Mouse (Mus musculus) stomach, embryonic 16.5 days (tissue): ENCODE data around the gene Soat1. TPM values are rescaled to one million over a fixed set of nuclear protein-coding genes. Genes with fewer than 3 reads are reported as not detected.

Experiments used
- ATAC-seq: fragments of 200-750 bp; cut with Nextera tagmentation; 2 replicates; pipeline ENCODE4 v1.8.0; 2017; ENCODE audit warnings: moderate number of reproducible peaks, moderate TSS enrichment; ENCODE audit not compliant: insufficient read depth, low FRiP score
- H3K27ac ChIP-seq: fragments of 300-500 bp; sonication (generic); 2 replicates; pipeline ENCODE4 v1.5.1; 2014; ENCODE audit warnings: low read length
- H3K27me3 ChIP-seq: fragments of 300-500 bp; sonication (generic); 2 replicates; pipeline ENCODE4 v1.6.1; 2014; ENCODE audit warnings: low read length, control low read depth, mixed read lengths; ENCODE audit not compliant: control insufficient read depth, insufficient read depth
- H3K36me3 ChIP-seq: fragments of 300-500 bp; sonication (generic); 2 replicates; pipeline ENCODE4 v1.6.1; 2014; ENCODE audit warnings: low read length; ENCODE audit not compliant: control insufficient read depth, insufficient read depth
- H3K4me1 ChIP-seq: fragments of 300-500 bp; sonication (generic); 2 replicates; pipeline ENCODE4 v1.6.1; 2014; ENCODE audit warnings: low read length, control low read depth, mixed read lengths; ENCODE audit not compliant: control insufficient read depth, insufficient read depth
- H3K4me2 ChIP-seq: fragments of 300-500 bp; sonication (generic); 2 replicates; pipeline ENCODE4 v1.6.1; 2014; ENCODE audit warnings: low read depth, low read length, mixed read lengths
- H3K4me3 ChIP-seq: fragments of 300-500 bp; sonication (generic); replicated peaks from 2 replicates; pipeline ENCODE4 v1.5.1; 2014; ENCODE audit warnings: mild to moderate bottlenecking, low read length
- H3K9ac ChIP-seq: fragments of 300-500 bp; sonication (generic); 2 replicates; pipeline ENCODE4 v1.6.1; 2014; ENCODE audit warnings: low read length
- H3K9me3 ChIP-seq: fragments of 300-500 bp; sonication (generic); replicated peaks from 2 replicates; pipeline ENCODE4 v1.6.1; 2016; ENCODE audit warnings: low read length, control low read depth; ENCODE audit not compliant: control insufficient read depth
- WGBS: fragments of 180-500 bp; shearing (Covaris S2); extraction: QIAGEN DNeasy Blood & Tissue Kit; methylation state at CpG from one replicate; pipeline ENCODE4 v1.1.7; 2014; 5-methylcytosine and 5-hydroxymethylcytosine counted together
- polyA plus RNA-seq: library from polyadenylated mRNA; unstranded; fragments of >200 nt; fragmentation: Nextera tagmentation; extraction: Ambion mirVana; gene quantifications from 2 replicates; pipeline ENCODE4 v1.2.1, GENCODE M21; 2015

Soat1 gene
- polyA plus RNA-seq, 1 experiment from 2014 or later, result 46.8 TPM

DNA sequence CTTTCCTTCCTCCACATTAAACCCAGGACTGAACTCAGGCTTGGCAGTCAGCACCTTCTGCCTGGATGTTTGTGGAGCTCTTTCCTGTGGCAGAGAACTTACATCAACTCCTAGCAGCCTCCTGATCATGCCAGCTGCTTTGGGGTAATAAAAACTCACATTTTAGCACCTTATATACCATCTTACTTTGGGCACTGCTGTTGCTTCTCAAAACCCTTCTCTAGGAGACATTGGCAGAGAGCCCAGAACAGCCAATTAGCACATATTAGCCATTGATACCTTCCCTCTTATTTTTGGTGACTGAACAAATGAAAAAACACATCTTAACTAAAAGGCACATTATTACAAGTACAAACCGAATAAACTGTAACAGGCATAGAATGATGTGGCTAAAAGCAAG is 29.1 kb downstream of the Soat1 start:
- Histone ChIP-seq H3K4me2 (no peak overlapping the region), H3K9me3 (no peaks in the 10 kb centered on the region), H3K27me3 (no peaks in the 10 kb centered on the region), H3K27ac (no peak overlapping the region), H3K4me3 (no peak overlapping the region), H3K9ac (no peak overlapping the region), H3K36me3 (peaks cover 5% of the 10 kb centered on the region; the same call in 1 of the 2 replicates), H3K4me1 (no peaks in the 10 kb centered on the region)
- 90% methylated on average over 1 of the region's 1 CpGs for WGBS
- no peak for ATAC-seq

- ATAC-seq, result no peak
- WGBS, result 81% methylated on average over 6 of the region's 6 CpGs
- H3K9me3 ChIP-seq, result no peaks in the 10 kb centered on the region
- H3K9ac ChIP-seq, result no peak overlapping the region
- no peaks in the 10 kb centered on the region for H3K4me1 ChIP-seq
- no peaks in the 10 kb centered on the region for H3K27me3 ChIP-seq
- H3K27ac ChIP-seq, result no peak overlapping the region
- H3K36me3 ChIP-seq, result peaks cover 13% of the 10 kb centered on the region; the same call in 1 of the 2 replicates
- H3K4me3 ChIP-seq, result no peak overlapping the region
- H3K4me2 ChIP-seq, result no peak overlapping the region
These were observed 31.4 kb downstream of the Soat1 start for GRCm38 (mm10) chr1:156442776-156443175.

GRCm38 (mm10) chr1:156442266-156442665 is 31.9 kb downstream of the Soat1 start:
- H3K4me2 ChIP-seq, result no peak overlapping the region
- no peak for ATAC-seq
- H3K36me3 ChIP-seq, result peaks cover 13% of the 10 kb centered on the region; the same call in 1 of the 2 replicates
- H3K9me3 ChIP-seq, result no peaks in the 10 kb centered on the region
- 91% methylated on average over 12 of the region's 12 CpGs for WGBS
- H3K4me1 ChIP-seq, result no peaks in the 10 kb centered on the region
- no peak overlapping the region for H3K9ac ChIP-seq
- no peaks in the 10 kb centered on the region for H3K27me3 ChIP-seq
- H3K27ac ChIP-seq, result no peak overlapping the region
- no peak overlapping the region for H3K4me3 ChIP-seq

GRCm38 (mm10) chr1:156437726-156438125 is 36.4 kb downstream of the Soat1 start:
- WGBS, result 87% methylated on average over 5 of the region's 5 CpGs
- no peak overlapping the region for H3K27ac ChIP-seq
- peaks cover 26% of the 10 kb centered on the region for H3K36me3 ChIP-seq
- H3K27me3 ChIP-seq, result no peaks in the 10 kb centered on the region
- H3K9me3 ChIP-seq, result no peaks in the 10 kb centered on the region
- H3K4me3 ChIP-seq, result no peak overlapping the region
- ATAC-seq, result no peak
- H3K4me1 ChIP-seq, result no peaks in the 10 kb centered on the region
- no peak overlapping the region for H3K4me2 ChIP-seq
- H3K9ac ChIP-seq, result no peak overlapping the region

DNA sequence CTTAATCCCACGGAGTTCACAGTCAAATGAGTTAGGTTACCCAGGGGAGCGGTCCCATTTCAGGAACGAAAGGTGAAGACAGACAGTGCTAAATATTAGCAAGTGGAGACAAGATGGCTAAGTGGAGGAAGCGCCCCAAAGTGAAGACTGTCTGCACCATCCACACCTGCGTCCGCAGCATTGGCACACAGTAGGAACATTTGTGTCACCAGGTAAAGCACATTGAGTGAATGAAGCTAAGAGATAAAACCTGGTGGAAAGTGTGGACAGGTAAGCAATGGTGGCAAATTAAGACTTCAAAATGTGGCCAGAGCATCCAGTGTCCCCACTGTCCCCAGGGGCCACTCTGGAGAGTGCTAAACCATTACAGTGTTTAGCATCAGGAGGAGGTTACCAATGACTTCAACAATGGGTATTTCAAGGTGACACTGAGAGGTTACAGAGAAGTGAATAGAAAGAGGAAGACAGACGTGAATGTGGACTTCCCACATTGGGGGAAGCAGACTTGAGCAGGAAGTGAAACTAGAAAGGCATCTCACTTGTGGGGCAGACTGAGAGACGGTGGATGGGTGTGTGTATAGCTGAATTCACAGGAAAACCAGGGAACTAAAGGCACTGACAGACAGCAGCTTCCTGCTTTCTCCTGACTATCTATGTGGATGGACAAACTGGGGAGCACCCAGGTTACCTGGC is 37.0 kb downstream of the Soat1 start:
- WGBS, result 90% methylated on average over 8 of the region's 8 CpGs
- Histone ChIP-seq H3K9me3 (no peaks in the 10 kb centered on the region), H3K4me3 (no peak overlapping the region), H3K4me2 (no peak overlapping the region), H3K4me1 (no peaks in the 10 kb centered on the region), H3K27me3 (no peaks in the 10 kb centered on the region), H3K9ac (no peak overlapping the region), H3K36me3 (peaks cover 26% of the 10 kb centered on the region), H3K27ac (no peak overlapping the region)
- ATAC-seq, result no peak

DNA sequence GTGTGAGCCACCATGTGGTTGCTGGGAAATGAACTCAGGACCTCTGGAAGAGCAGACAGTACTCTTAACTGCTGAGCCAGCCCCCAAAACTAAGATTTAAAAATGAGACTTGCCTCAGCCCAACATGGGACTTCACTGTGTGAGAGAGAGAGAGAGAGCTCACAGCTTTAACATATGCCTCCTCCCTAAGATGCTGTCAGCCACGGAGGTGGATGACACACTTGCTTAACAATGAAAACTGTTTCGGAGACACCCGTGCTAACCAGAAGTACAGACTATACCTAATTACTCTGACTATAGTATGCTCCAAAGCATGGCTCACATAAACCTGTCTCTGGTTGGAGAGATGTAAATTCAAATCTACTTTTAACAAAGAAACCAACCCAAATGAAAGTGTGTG is 40.6 kb downstream of the Soat1 start:
- Histone ChIP-seq H3K4me3 (no peak overlapping the region), H3K36me3 (peaks cover 17% of the 10 kb centered on the region)

GRCm38 (mm10) chr1:156432498-156432897 is 41.6 kb downstream of the Soat1 start:
- Histone ChIP-seq H3K4me1 (no peaks in the 10 kb centered on the region), H3K36me3 (peaks cover 17% of the 10 kb centered on the region)
- peak; percentile 50; the same call in 1 of the 2 replicates for ATAC-seq

More for the DNA sequence above, 40.6 kb downstream of the Soat1 start:
- 86% methylated on average over 3 of the region's 3 CpGs for WGBS
- Histone ChIP-seq H3K4me1 (no peaks in the 10 kb centered on the region), H3K27me3 (no peaks in the 10 kb centered on the region), H3K4me2 (no peak overlapping the region), H3K9ac (no peak overlapping the region), H3K27ac (no peak overlapping the region), H3K9me3 (no peaks in the 10 kb centered on the region)
- no peak for ATAC-seq

GRCm38 (mm10) chr1:156428434-156428833 is 45.7 kb downstream of the Soat1 start:
- no peak overlapping the region for H3K4me2 ChIP-seq
- H3K4me1 ChIP-seq, result no peaks in the 10 kb centered on the region
- peaks cover 4% of the 10 kb centered on the region for H3K36me3 ChIP-seq
- no peaks in the 10 kb centered on the region for H3K27me3 ChIP-seq
- H3K9ac ChIP-seq, result no peak overlapping the region
- no peak for ATAC-seq
- H3K27ac ChIP-seq, result no peak overlapping the region
- no peak overlapping the region for H3K4me3 ChIP-seq
- no peaks in the 10 kb centered on the region for H3K9me3 ChIP-seq
- WGBS, result 90% methylated on average over 6 of the region's 6 CpGs

More at GRCm38 (mm10) chr1:156432498-156432897, 41.6 kb downstream of the Soat1 start:
- no peak overlapping the region for H3K27ac ChIP-seq
- H3K9ac ChIP-seq, result no peak overlapping the region
- WGBS, result 52% methylated on average over 10 of the region's 10 CpGs
- no peak overlapping the region for H3K4me2 ChIP-seq
- no peaks in the 10 kb centered on the region for H3K9me3 ChIP-seq
- no peaks in the 10 kb centered on the region for H3K27me3 ChIP-seq
- no peak overlapping the region for H3K4me3 ChIP-seq

- Histone ChIP-seq H3K36me3 (peaks cover 4% of the 10 kb centered on the region), H3K27ac (no peak overlapping the region), H3K27me3 (no peaks in the 10 kb centered on the region), H3K4me2 (no peak overlapping the region), H3K9ac (no peak overlapping the region), H3K4me3 (no peak overlapping the region), H3K4me1 (no peaks in the 10 kb centered on the region), H3K9me3 (no peaks in the 10 kb centered on the region)
- ATAC-seq, result no peak
- 90% methylated on average over 4 of the region's 4 CpGs for WGBS
These were observed 48.4 kb downstream of the Soat1 start for GRCm38 (mm10) chr1:156425746-156426145.
